Mouse (Mus musculus) ES-Bruce4 (cell line): ENCODE measurements around the gene Syn1.

Source experiments
- CTCF ChIP-seq: IDR thresholded peaks from one replicate; pipeline ENCODE4 v1.8.1; 2011; ENCODE audit warnings: low read depth, low read length
- POLR2A ChIP-seq: IDR thresholded peaks from one replicate; pipeline ENCODE4 v1.8.1; 2011; ENCODE audit warnings: low read length; ENCODE audit not compliant: insufficient read depth

GRCm38 (mm10) chrX:20929859-20930258, 9.1 kb upstream of the Syn1 start:
- TF ChIP-seq CTCF (no peak), POLR2A (no peak)
